Mouse (Mus musculus): ENCODE measurements around the gene Serpina11. TPM values are rescaled to one million over a fixed set of nuclear protein-coding genes. Genes with fewer than 3 reads are reported as not detected.
"Not testable (repeated sequence)": the region's sequence is repeated elsewhere in the genome, so short reads cannot be mapped to it uniquely, and the experiment has no call there.

The Serpina11 gene
- polyA plus RNA-seq, 1 experiment from 2014 or later, result 23.7 TPM

DNA sequence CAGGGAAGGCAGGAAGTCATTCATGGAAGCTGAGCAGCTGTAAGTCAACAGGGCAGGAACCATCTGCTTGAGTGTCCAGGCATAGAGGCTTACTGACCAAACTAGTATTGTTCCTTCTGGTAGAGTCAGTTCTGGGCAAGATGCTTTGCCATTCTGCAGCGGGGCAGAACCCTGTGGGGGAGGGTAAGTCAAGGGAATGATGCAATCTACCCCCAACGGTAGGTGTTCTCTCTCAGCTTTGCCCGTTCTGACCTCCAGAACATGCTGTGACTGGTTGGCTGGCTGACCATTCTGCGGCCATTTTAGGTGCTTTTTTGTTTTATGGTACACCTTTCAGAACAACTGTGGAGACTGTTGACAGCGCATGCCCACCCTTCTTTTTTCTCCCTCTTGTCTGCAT, 27.4 kb downstream of the Serpina11 start:
- no peak overlapping the region for H3K27ac ChIP-seq (ENCODE audit: low read length)
- WGBS (ENCODE audit: insufficient replicate concordance), result 54% methylated on average over 5 of the region's 5 CpGs
- ATAC-seq (ENCODE audit: low read depth), result no peak

DNA sequence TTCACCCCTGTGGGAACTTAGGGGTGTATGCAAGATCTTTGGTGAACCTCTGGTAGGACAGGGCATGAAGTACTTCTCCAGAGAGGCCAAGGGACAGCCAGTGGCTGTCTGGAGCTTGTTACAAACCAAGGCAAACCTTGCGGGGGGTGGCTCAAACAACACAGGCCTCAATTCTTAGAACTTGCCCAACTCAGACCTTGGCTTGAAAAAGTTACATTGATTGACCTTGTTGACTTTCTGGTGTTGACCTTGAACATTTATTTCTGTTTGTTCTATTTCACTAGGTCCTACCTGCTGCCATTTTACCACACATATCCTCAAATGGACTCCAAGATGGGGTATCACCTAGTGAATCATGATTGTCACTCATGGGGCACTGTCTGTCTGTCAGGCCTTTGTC, 28.0 kb downstream of the Serpina11 start:
- peak; percentile 12; the same call in 1 of the 2 replicates for ATAC-seq (ENCODE audit: low read depth)
- H3K27me3 ChIP-seq (ENCODE audit: control insufficient read depth, insufficient read depth, low read depth, low read length), result no peaks in the 10 kb centered on the region
- no peak overlapping the region for H3K27ac ChIP-seq (ENCODE audit: low read length)
- no peaks in the 10 kb centered on the region for H3K36me3 ChIP-seq (ENCODE audit: control insufficient read depth, insufficient read depth)
- H3K4me3 ChIP-seq (ENCODE audit: low read depth, low read length), result no peak overlapping the region
- H3K4me2 ChIP-seq (ENCODE audit: low read depth, low read length), result no peak overlapping the region
- WGBS (ENCODE audit: insufficient replicate concordance), result 64% methylated on average over 1 of the region's 1 CpGs
- no peak overlapping the region for H3K9ac ChIP-seq (ENCODE audit: low read depth, low read length)
- no peaks in the 10 kb centered on the region; the same call in 1 of the 2 replicates for H3K4me1 ChIP-seq (ENCODE audit: control insufficient read depth, low read depth, low read length)
- no peaks in the 10 kb centered on the region; the same call in 1 of the 2 replicates for H3K9me3 ChIP-seq (replicated peaks; ENCODE audit: control insufficient read depth, low read length)

More for the DNA sequence above, 27.4 kb downstream of the Serpina11 start:
- no peak overlapping the region for H3K9ac ChIP-seq (ENCODE audit: low read depth, low read length)
- H3K4me2 ChIP-seq (ENCODE audit: low read depth, low read length), result no peak overlapping the region
- no peaks in the 10 kb centered on the region for H3K36me3 ChIP-seq (ENCODE audit: control insufficient read depth, insufficient read depth)
- no peaks in the 10 kb centered on the region; the same call in 1 of the 2 replicates for H3K9me3 ChIP-seq (replicated peaks; ENCODE audit: control insufficient read depth, low read length)
- H3K4me3 ChIP-seq (ENCODE audit: low read depth, low read length), result no peak overlapping the region
- H3K4me1 ChIP-seq (ENCODE audit: control insufficient read depth, low read depth, low read length), result no peaks in the 10 kb centered on the region; the same call in 1 of the 2 replicates
- no peaks in the 10 kb centered on the region for H3K27me3 ChIP-seq (ENCODE audit: control insufficient read depth, insufficient read depth, low read depth, low read length)

DNA sequence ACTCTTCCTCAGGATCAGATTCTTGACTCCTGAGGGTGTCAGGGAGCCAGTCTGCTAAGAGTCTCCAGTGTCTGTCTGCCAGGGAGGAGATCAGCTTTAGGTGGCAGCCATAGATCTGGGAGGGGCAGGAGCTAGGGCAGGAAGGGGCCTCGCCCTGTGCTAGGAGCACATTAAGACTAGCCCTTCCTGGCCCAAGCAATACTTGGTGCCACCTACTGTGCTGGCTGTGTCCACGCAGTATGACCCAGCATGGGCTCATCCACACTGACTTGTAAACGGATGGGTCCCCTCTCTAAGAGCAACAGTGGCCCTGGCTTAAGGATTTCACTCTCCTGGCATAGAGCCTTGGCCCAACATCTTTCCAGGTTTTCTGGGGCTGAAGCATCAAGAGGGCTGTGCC, 31.0 kb downstream of the Serpina11 start, which contains the start of gene Serpina1e:
Serpina1e (minus strand) TSS at position 178 of the 400 bp plus-strand sequence.
- Histone ChIP-seq H3K4me2 (ENCODE audit: low read depth, low read length) (no peak within 1 kb of the TSS), H3K27me3 (ENCODE audit: control insufficient read depth, insufficient read depth, low read depth, low read length) (no peaks in the 10 kb centered on the region), H3K36me3 (ENCODE audit: control insufficient read depth, insufficient read depth) (no peaks in the 10 kb centered on the region), H3K4me3 (ENCODE audit: low read depth, low read length) (no peak within 1 kb of the TSS), H3K9me3 (replicated peaks; ENCODE audit: control insufficient read depth, low read length) (no peaks in the 10 kb centered on the region), H3K9ac (ENCODE audit: low read depth, low read length) (no peak within 1 kb of the TSS), H3K27ac (ENCODE audit: low read length) (no peak within 1 kb of the TSS), H3K4me1 (ENCODE audit: control insufficient read depth, low read depth, low read length) (no peaks in the 10 kb centered on the region; the same call in 1 of the 2 replicates)
- WGBS (ENCODE audit: insufficient replicate concordance), result 55% methylated on average over 3 of the region's 3 CpGs
- ATAC-seq (ENCODE audit: low read depth), result no peak

DNA sequence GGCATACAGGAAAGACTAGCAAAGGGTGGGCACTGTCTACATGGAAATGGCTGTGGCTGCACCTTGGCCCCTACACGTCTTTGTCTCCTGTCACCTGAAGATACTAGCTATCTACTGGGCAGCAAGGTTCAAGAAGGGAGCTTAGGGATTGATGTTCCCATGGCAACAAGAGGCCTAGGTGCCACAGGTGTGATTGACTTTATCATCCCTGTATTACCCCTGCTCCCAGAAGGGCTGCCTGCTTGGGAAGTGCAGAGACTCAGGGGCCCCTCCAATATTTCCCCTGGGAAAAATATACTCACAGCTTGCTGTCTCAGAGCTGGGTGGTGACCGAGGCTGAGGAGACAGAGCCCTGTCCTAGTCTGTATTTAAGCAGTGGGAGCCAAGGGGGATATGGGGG, 33.2 kb downstream of the Serpina11 start:
- ATAC-seq (ENCODE audit: low read depth); H3K27ac ChIP-seq (ENCODE audit: low read length); H3K4me1 ChIP-seq (ENCODE audit: control insufficient read depth, low read depth, low read length); H3K36me3 ChIP-seq (ENCODE audit: control insufficient read depth, insufficient read depth); H3K9ac ChIP-seq (ENCODE audit: low read depth, low read length); H3K9me3 ChIP-seq (replicated peaks; ENCODE audit: control insufficient read depth, low read length); H3K4me2 ChIP-seq (ENCODE audit: low read depth, low read length); H3K27me3 ChIP-seq (ENCODE audit: control insufficient read depth, insufficient read depth, low read depth, low read length): not testable (repeated sequence)
- H3K4me3 ChIP-seq (ENCODE audit: low read depth, low read length), result peak overlapping the region; percentile 27
- WGBS (ENCODE audit: insufficient replicate concordance), result 36% methylated on average over 2 of the region's 2 CpGs

DNA sequence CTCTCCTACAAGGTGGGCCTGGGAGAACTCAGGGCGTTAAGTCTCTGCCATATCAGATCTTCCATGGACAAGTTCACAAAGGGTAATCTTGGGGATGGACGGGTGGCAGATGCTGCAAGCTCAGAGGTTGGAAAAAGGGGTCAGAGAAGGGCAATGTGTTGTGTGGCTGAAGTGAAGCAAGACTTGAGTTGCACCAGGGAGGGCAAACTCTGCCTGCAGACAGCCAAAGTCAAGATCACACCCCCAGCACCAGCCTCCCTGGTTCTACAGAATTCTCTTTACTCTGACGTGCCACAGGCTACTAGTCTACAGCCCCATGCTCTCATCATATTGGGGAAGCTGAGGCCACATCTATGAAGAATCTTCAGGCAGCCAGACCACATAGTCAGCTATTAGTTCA, 36.8 kb downstream of the Serpina11 start:
- H3K9ac ChIP-seq (ENCODE audit: low read depth, low read length); ATAC-seq (ENCODE audit: low read depth); H3K9me3 ChIP-seq (replicated peaks; ENCODE audit: control insufficient read depth, low read length); H3K36me3 ChIP-seq (ENCODE audit: control insufficient read depth, insufficient read depth); H3K4me2 ChIP-seq (ENCODE audit: low read depth, low read length); H3K4me3 ChIP-seq (ENCODE audit: low read depth, low read length); H3K4me1 ChIP-seq (ENCODE audit: control insufficient read depth, low read depth, low read length); H3K27ac ChIP-seq (ENCODE audit: low read length); H3K27me3 ChIP-seq (ENCODE audit: control insufficient read depth, insufficient read depth, low read depth, low read length): not testable (repeated sequence)
- WGBS (ENCODE audit: insufficient replicate concordance), result 54% methylated on average over 3 of the region's 3 CpGs

DNA sequence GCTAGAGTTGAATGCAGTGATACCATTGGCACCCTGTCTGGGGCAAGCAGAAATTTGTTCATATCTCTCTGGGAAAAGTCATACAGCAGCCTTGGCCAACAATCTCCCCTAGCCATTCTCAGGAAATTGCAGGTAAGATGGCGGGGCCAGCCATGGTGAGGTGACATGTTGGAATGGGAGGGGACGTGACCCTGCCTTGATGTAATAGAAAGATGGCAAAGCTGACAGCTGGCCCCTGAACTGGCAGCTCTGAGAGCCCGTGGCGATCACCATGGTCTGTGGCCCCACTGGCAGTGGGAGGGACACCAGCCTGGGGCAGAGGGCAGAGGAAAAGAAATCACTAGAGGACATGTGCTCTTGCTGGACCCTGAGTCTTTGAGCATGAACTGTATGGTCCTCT, 43.5 kb downstream of the Serpina11 start:
- 68% methylated on average over 4 of the region's 4 CpGs for WGBS (ENCODE audit: insufficient replicate concordance)
- H3K27ac ChIP-seq (ENCODE audit: low read length), result no peak overlapping the region
- no peak for ATAC-seq (ENCODE audit: low read depth)
- H3K4me1 ChIP-seq (ENCODE audit: control insufficient read depth, low read depth, low read length), result no peaks in the 10 kb centered on the region
- no peak overlapping the region for H3K9ac ChIP-seq (ENCODE audit: low read depth, low read length)
- H3K36me3 ChIP-seq (ENCODE audit: control insufficient read depth, insufficient read depth), result no peaks in the 10 kb centered on the region
- H3K27me3 ChIP-seq (ENCODE audit: control insufficient read depth, insufficient read depth, low read depth, low read length), result no peaks in the 10 kb centered on the region
- no peak overlapping the region for H3K4me2 ChIP-seq (ENCODE audit: low read depth, low read length)
- H3K9me3 ChIP-seq (replicated peaks; ENCODE audit: control insufficient read depth, low read length), result no peaks in the 10 kb centered on the region
- H3K4me3 ChIP-seq (ENCODE audit: low read depth, low read length), result no peak overlapping the region

Other genes starting within 250 kb of the Serpina11 start
- 566 and 660 TPM in 2 replicates for gene Serpina1d, start 216.4 kb downstream of the Serpina11 start, polyA plus RNA-seq (2015; fragmentation: Nextera tagmentation; extraction: Ambion mirVana)
- 1,316 and 1,448 TPM in 2 replicates for gene Serpina1b, start 159.6 kb downstream of the Serpina11 start, polyA plus RNA-seq (2015; fragmentation: Nextera tagmentation; extraction: Ambion mirVana)
- gene Serpina1a, start 126.4 kb downstream of the Serpina11 start, polyA plus RNA-seq (2015; fragmentation: Nextera tagmentation; extraction: Ambion mirVana), result 1,052 and 1,237 TPM in 2 replicates
- gene Serpina1c, start 85.1 kb downstream of the Serpina11 start, polyA plus RNA-seq (2015; fragmentation: Nextera tagmentation; extraction: Ambion mirVana), result 574 and 660 TPM in 2 replicates
- gene Serpina1e, start 31.0 kb downstream of the Serpina11 start, polyA plus RNA-seq (2015; fragmentation: Nextera tagmentation; extraction: Ambion mirVana), result 582 and 639 TPM in 2 replicates
- not detected in 2 replicates for gene Serpina9, start 23.8 kb upstream of the Serpina11 start, polyA plus RNA-seq (2015; fragmentation: Nextera tagmentation; extraction: Ambion mirVana)
- 0.07 TPM in 1 of 2 replicates, not detected in the other for gene Serpina12, start 54.5 kb upstream of the Serpina11 start, polyA plus RNA-seq (2015; fragmentation: Nextera tagmentation; extraction: Ambion mirVana)
- 0.09 and 0.13 TPM in 2 replicates for gene Serpina5, start 111.2 kb upstream of the Serpina11 start, polyA plus RNA-seq (2015; fragmentation: Nextera tagmentation; extraction: Ambion mirVana)
- gene Serpina3a, start 122.8 kb upstream of the Serpina11 start, polyA plus RNA-seq (2015; fragmentation: Nextera tagmentation; extraction: Ambion mirVana), result not detected in 2 replicates
- gene Serpina3b, start 138.0 kb upstream of the Serpina11 start, polyA plus RNA-seq (2015; fragmentation: Nextera tagmentation; extraction: Ambion mirVana), result 0.17 and 0.23 TPM in 2 replicates
- gene Serpina3c, start 163.9 kb upstream of the Serpina11 start, polyA plus RNA-seq (2015; fragmentation: Nextera tagmentation; extraction: Ambion mirVana), result 0.04 TPM in 1 of 2 replicates, not detected in the other
- 0.27 and 0.28 TPM in 2 replicates for gene Serpina3f, start 224.6 kb upstream of the Serpina11 start, polyA plus RNA-seq (2015; fragmentation: Nextera tagmentation; extraction: Ambion mirVana)
- 1.9 and 2.7 TPM in 2 replicates for gene Serpina3g, start 246.3 kb upstream of the Serpina11 start, polyA plus RNA-seq (2015; fragmentation: Nextera tagmentation; extraction: Ambion mirVana)

All from liver, embryonic 16.5 days (tissue).